Mouse (Mus musculus) brain, embryonic 14.5 days (tissue): ENCODE results near the gene Gm34653.
"Not testable (repeated sequence)": the region's sequence is repeated elsewhere in the genome, so short reads cannot be mapped to it uniquely, and the experiment has no call there.

Experiments
- CTCF ChIP-seq: fragments of 200-500 bp; IDR thresholded peaks from 2 replicates; pipeline ENCODE4 v1.5.1; 2012; ENCODE audit warnings: inconsistent platforms, mild to moderate bottlenecking, moderate library complexity, borderline replicate concordance; ENCODE audit not compliant: insufficient read depth, insufficient read length; ENCODE audit errors: extremely low read depth
- POLR2A ChIP-seq: fragments of 200-500 bp; IDR thresholded peaks from 2 replicates; pipeline ENCODE4 v1.6.1; 2012; ENCODE audit warnings: mild to moderate bottlenecking, inconsistent platforms, borderline replicate concordance; ENCODE audit not compliant: poor library complexity, insufficient read depth, insufficient read length, severe bottlenecking; ENCODE audit errors: extremely low read depth

DNA sequence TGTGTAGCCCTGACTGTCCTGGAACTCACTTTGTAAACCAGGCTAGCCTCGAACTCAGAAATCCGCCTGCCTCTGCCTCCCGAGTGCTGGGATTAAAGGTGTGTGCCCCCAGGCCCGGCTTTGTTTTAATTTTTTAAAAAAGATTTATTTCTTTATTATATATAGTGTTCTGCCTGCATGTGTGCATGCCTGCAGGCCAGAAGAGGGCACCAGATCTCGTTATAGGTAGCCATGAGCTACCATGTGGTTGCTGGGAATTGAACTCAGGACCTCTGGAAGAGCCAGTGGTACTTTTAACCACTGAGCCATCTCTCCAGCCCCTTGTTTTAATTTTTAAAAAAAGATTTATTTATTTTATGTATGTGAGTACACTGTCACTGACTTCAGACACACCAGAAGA is 7.3 kb downstream of the Gm34653 start:
- not testable (repeated sequence) for TF ChIP-seq CTCF, POLR2A
